Mouse (Mus musculus) heart, postnatal 0 days (tissue): ENCODE measurements around the gene Mstn.

Source experiments
- CTCF ChIP-seq: IDR thresholded peaks from 2 replicates; pipeline ENCODE4 v1.5.1; 2016; ENCODE audit warnings: antibody characterized with exemption, control low read depth, low read depth
- EP300 ChIP-seq: IDR thresholded peaks from 2 replicates; pipeline ENCODE4 v1.6.1; 2016; ENCODE audit warnings: antibody characterized with exemption, low read depth

GRCm38 (mm10) chr1:53037443-53037871 lies 24.0 kb upstream of the Mstn start:
- TF ChIP-seq CTCF (no peak), EP300 (no peak)
